Mouse (Mus musculus): ENCODE results near the gene Tmem121.

Tmem121 gene

GRCm38 (mm10) chr12:113149341-113149740 lies 36.4 kb upstream of the Tmem121 start:
- DNase-seq: no peak

DNA sequence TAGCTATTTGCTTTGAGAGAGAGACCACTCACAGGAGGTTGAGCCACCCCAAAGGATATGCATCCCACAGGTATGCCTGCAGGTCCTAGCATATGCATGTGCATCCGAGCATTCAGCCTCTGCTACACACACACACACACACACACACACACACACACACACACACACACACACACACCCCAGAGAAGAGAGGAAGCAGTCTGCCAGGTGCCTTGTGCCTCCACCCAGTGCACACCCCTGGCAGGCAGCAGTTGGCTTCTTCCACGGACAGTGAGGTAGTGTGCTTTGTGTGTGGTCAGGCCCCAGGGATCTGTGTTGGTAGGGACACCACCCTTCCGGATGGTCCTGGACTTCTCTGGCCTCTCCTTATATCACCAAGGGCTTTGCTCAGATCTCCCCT lies 35.8 kb upstream of the Tmem121 start:
- no peak for DNase-seq

DNA sequence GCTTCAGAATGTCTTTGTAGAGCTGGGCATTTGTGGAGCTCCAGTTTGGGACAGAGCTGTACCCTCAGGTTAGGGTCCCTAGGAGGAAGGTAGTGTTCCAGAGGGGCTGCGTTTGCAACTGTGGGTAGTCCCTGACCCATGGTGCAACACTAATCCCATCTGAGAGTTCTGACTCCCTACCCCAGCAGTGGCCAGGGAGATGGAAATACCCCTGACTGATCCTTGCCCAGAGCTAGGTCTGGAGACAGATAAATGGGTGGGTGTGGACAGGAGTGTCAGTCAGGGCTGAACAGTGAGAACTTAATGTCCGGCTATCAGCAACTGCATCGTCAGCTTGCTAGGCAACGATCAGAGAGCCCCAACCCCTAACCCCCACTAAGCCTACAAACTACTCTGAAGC lies 35.1 kb upstream of the Tmem121 start:
- DNase-seq: no peak

GRCm38 (mm10) chr12:113151046-113151445 lies 34.7 kb upstream of the Tmem121 start:
- DNase-seq: no peak

GRCm38 (mm10) chr12:113151661-113152271 lies 34.0 kb upstream of the Tmem121 start:
- peak; percentile 65 for DNase-seq

GRCm38 (mm10) chr12:113152272-113152661 lies 33.5 kb upstream of the Tmem121 start:
- no peak for DNase-seq

DNA sequence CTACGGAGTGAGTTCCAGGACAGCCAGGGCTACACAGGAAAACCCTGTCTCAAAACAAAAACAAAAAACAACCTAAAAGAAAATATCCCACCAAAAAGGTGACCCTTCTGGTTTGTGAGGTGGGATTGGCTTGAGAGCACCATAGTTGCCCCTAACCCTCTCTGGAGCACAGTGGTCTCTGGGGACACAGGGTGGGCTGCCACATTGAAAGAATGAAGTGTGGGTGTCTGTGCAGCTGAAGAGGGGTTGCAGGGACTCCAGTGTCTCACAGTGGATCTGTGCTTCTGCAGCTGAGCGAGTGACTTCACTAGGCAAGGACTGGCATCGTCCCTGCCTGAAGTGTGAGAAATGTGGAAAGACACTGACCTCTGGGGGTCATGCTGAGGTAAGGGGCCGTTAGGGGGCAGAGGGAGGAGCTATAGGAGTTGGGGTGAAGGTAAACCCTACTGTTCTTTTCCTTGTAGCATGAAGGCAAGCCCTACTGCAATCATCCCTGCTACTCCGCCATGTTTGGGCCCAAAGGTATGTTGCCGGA lies 32.7 kb upstream of the Tmem121 start:
- no peak for DNase-seq

DNA sequence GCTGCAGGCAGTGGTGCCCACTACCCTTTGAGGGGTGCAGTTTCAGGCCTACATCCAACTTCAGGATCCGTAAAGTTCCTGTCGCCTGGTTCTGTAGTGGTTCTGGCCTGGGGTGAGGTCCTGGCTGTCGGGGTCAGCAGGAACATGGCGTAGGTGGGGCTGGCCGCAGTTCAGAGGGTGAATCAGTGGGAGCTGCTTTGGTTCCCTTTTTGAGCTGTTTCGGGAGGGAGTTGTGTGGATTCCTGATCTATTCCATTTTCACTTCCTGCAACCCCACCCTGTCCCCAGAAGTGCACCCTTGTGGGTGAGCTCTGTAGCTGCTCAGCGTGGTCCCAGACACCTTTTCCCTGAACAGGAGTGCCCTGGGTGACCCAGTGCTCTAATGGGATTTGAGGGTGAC lies 31.8 kb upstream of the Tmem121 start:
- no peak for DNase-seq

GRCm38 (mm10) chr12:113154747-113155075 lies 31.0 kb upstream of the Tmem121 start:
- no peak for DNase-seq

DNA sequence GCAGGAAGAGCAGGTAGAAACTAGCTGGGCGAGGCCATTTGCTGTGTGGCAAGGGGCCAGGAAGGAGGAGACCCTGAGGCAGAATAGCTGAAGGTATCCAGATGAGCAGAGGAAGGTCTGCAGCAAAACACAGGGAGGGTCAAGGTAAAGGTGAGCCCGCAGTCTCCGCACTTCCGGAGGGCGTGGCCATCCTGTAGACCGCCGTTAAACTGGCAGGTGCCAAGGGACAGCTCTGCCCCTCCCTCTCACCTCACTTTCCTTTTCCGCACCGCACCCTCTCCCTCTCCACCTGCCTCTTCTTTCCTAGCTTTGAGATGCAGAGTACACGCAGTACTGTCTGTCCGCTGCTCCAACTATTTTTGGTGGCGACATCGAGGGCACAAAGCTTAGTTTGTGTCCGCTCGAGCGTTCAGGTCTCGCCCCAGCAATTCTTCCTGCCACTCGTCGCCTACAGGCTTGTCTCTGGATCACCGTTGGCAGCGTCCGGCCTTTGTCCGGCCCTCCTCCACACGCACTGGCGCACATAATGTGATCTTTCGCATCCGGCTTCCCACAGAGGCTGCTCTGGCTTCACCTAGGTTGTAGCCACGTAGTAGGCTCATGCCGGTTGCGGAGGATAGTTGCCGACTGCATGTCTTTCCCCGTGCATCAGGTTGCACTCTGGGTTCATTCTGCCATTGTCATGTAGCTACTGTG lies 30.5 kb upstream of the Tmem121 start:
- DNase-seq: peak; percentile 70

DNA sequence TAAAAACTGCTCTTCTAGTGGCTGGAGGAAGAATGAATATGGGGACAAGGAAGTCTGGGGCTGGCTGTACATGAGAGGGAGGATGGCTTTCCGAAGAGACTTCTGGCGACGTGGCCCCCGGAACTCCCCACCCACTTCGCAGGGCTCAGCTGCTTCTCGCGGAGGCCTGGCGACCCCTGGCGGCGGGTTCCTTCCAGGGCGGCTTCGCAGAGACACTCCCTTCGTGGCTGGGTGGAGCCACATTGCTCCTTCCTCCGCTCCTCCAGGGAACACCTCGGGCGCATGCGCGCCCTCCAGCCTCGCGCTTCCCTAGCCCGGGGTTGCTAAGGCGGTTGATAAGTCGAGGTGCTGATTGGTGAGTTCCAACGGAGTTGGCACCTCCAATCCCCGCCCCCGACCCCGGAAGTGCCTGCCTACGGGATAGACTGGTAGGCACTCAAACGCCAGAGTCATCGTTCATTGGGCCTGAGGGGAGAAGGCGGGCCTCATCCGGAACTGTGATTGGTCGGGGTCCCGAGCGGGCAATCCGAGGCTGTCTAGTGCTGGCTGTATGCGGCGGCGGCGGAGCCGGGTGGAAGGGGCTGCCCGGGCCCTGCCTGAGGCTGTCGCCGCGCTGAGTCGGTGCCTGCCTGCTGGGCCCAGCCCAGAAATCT lies 29.7 kb upstream of the Tmem121 start, which contains the start of gene Tedc1:
Gene Tedc1 (plus strand): TSS at position 535 of the 653 bp plus-strand sequence.
- peak; percentile 100 for DNase-seq

- DNase-seq: no peak
Observed at GRCm38 (mm10) chr12:113156540-113156929, 29.2 kb upstream of the Tmem121 start.

DNA sequence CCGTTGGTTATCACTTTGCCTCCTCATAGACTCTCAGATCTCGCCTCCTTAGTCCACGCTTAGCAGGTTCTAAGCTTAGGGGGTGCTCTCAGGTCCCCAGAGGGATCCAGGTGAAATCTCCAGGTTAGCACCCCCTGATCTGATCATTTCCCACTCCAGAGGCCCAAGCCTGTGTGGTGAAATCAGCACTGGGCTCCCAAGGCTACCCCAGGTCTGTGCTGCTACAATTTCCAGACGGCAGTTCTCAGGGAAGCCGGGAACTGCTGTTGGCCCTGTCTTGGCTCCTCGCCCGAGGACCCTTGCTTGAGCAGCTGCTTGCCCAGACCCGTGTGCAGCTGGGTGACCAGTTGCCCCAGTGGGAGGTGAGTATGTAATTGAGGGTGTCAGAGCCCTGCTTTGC lies 28.7 kb upstream of the Tmem121 start:
- no peak for DNase-seq

GRCm38 (mm10) chr12:113157521-113157920 lies 28.2 kb upstream of the Tmem121 start:
- DNase-seq: no peak

GRCm38 (mm10) chr12:113157971-113158370 lies 27.8 kb upstream of the Tmem121 start:
- no peak for DNase-seq

DNA sequence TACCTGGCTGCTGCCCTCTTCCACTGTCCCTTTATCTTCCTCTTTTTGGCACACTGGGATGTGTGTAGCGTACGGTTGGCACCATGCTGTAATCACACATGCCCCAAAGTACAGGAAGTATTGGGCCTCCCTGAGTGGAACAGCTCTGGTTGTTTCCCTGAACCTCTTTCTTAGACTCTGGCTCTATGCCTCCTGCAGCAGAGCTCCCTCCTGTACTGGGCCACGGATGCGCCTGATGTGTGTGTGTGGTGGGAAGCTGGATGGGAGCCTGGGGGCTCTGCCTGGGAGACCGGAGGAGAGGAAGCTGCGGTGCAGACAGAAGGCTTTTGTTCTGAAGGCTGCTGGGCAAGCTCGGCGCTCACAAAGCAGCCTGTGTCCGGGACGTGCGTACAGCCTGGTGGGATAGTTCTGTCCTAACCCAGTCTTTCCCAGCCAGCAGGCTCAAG lies 22.1 kb upstream of the Tmem121 start:
- peak; percentile 62 for DNase-seq

GRCm38 (mm10) chr12:113168031-113168536 lies 17.6 kb upstream of the Tmem121 start:
- no peak for DNase-seq

DNA sequence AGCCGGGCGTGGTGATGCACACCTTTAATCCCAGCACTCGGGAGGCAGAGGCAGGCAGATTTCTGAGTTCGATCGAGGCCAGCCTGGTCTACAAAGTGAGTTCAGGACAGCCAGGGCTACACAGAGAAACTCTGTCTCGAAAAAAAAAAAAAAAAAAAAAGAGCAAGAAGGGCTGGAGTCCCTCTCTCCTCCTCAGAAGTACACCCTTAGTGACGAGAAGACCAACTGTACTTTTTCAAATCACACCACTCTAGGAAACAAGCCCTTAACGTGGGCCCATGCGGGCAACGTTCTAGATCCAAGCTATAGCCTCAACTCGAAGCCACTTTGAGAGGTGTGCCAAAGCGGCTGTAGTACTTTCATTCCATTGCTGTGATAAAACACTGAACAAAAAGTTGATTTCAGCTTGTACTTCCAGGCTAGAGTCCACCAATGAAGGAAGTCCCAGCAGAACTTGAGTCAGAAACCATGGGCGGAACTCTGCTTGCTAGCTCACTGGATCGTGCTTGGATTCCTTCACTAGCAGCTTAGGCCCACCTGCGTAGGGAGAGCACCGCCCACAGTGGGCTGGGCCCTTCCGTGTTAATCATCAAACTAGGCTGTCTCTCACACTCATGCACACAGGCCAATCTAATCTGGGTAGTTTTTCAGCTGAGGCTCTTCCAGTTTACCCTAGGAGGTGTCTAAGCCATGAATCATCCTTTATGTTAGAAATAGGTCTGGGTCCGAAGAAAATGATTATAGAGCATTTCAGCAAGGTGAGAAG lies 8.6 kb upstream of the Tmem121 start:
- DNase-seq: no peak

DNA sequence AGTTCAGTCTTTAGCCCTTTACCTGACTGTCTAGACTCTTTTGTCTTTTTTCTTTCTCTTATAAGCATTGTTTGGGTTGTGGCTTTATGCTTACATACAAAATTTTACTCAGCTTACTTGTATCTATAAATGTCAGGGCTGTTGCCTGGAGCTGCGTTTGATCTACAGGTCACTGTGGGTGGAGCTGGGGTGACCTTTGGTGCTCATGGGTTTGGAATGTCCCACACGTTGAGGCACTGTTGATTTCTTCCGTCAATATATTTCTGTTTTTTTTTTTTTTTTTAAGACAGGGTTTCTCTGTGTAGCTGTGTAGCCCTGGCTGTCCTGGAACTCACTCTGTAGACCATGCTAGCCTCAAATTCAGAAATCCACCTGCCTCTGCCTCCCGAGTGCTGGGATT lies 4.7 kb upstream of the Tmem121 start:
- DNase-seq: no peak

- DNase-seq: no peak
Observed at GRCm38 (mm10) chr12:113184945-113185344, 785 bp upstream of the Tmem121 start.

GRCm38 (mm10) chr12:113186326-113187010 lies 738 bp downstream of the Tmem121 start:
- no peak for DNase-seq

DNA sequence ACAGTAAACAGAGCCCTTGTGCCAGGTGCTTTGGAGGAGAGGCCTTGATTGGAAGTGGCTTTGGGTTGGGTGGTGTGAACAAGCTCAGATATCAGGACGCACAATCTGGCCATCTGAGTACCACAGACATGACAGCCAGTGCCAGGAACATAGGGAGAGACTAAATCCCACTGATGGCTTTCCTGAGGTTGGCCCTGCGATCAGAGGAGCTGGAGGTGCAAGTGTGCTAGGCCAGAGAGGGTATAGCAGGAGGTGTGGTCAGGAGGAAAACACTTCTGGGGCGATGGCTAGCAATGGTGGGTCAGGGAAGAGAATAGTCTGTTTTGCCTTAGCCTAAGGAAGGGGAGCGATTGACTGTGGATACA lies 1.3 kb downstream of the Tmem121 start:
- no peak for DNase-seq

Data from retina, postnatal 1 day (tissue).